Mouse (Mus musculus) inflammation-experienced regulatory T-cells, adult 6 months (primary cell): ENCODE measurements around the gene Axin2. TPM values are rescaled to one million over a fixed set of nuclear protein-coding genes. Genes with fewer than 3 reads are reported as not detected.

ENCODE experiments used
- ATAC-seq: one replicate; pipeline ENCODE4 v1.8.0; 2017
- polyA plus RNA-seq, 3 experiments: library from polyadenylated mRNA; unstranded; fragments of 100-300 nt; shearing (Covaris generic); gene quantifications; one replicate each; pipeline ENCODE4 v1.2.1; 2017

The Axin2 gene
- polyA plus RNA-seq, 3 experiments from 2014 or later: 6.3 to 11.2 (median 10.5) TPM

- ATAC-seq: no peak
Observed at GRCm38 (mm10) chr11:108906590-108907254, 13.4 kb upstream of the Axin2 start.

GRCm38 (mm10) chr11:108909396-108910195 lies 10.6 kb upstream of the Axin2 start:
- ATAC-seq: no peak

- peak; percentile 16 for ATAC-seq
Observed at GRCm38 (mm10) chr11:108910328-108910886, 9.7 kb upstream of the Axin2 start.

GRCm38 (mm10) chr11:108910903-108911302 lies 9.2 kb upstream of the Axin2 start:
- ATAC-seq: peak; percentile 91

GRCm38 (mm10) chr11:108912174-108912573 lies 8.0 kb upstream of the Axin2 start:
- no peak for ATAC-seq

- no peak for ATAC-seq
Observed at GRCm38 (mm10) chr11:108917422-108918324, 2.5 kb upstream of the Axin2 start.

- ATAC-seq: peak; percentile 63
Observed at GRCm38 (mm10) chr11:108920636-108921505, 722 bp downstream of the Axin2 start.

- no peak for ATAC-seq
Observed at GRCm38 (mm10) chr11:108921506-108922455, 1.6 kb downstream of the Axin2 start.

- ATAC-seq: no peak
Observed at GRCm38 (mm10) chr11:108922511-108923187, 2.5 kb downstream of the Axin2 start.

- no peak for ATAC-seq
Observed at GRCm38 (mm10) chr11:108923188-108923575, 3.0 kb downstream of the Axin2 start.

- no peak for ATAC-seq
Observed at GRCm38 (mm10) chr11:108923781-108924180, 3.6 kb downstream of the Axin2 start.

GRCm38 (mm10) chr11:108924346-108924745 lies 4.2 kb downstream of the Axin2 start:
- ATAC-seq: no peak

GRCm38 (mm10) chr11:108925202-108925601 lies 5.1 kb downstream of the Axin2 start:
- ATAC-seq: peak; percentile 20

- ATAC-seq: no peak
Observed at GRCm38 (mm10) chr11:108925826-108926225, 5.7 kb downstream of the Axin2 start.

GRCm38 (mm10) chr11:108926345-108927092 lies 6.4 kb downstream of the Axin2 start:
- no peak for ATAC-seq

GRCm38 (mm10) chr11:108927093-108927444 lies 6.9 kb downstream of the Axin2 start:
- no peak for ATAC-seq

GRCm38 (mm10) chr11:108928096-108928495 lies 7.9 kb downstream of the Axin2 start:
- ATAC-seq: no peak

GRCm38 (mm10) chr11:108928752-108929151 lies 8.6 kb downstream of the Axin2 start:
- no peak for ATAC-seq

GRCm38 (mm10) chr11:108929176-108929575 lies 9.0 kb downstream of the Axin2 start:
- no peak for ATAC-seq
